Mouse (Mus musculus) MEL (cell line): ENCODE data around the gene Timm10b.

Experiments used
- ELF1 ChIP-seq: IDR thresholded peaks from 2 replicates; pipeline ENCODE4 v1.6.1; 2014; ENCODE audit warnings: low read depth, mild to moderate bottlenecking, inconsistent platforms, low read length, improper control_type of control experiment, moderate library complexity
- KAT2A ChIP-seq: conservative IDR thresholded peaks from 2 replicates; pipeline ENCODE4 v1.6.1; 2012; ENCODE audit warnings: low read depth, low read length, improper control_type of control experiment, inconsistent platforms
- MAFK ChIP-seq: IDR thresholded peaks from 2 replicates; pipeline ENCODE4 v1.6.1; 2011; ENCODE audit warnings: low read depth, mild to moderate bottlenecking, low read length, improper control_type of control experiment, borderline replicate concordance
- TBP ChIP-seq: IDR thresholded peaks from 2 replicates; pipeline ENCODE4 v1.8.0; 2011; ENCODE audit warnings: low read depth, low read length, improper control_type of control experiment
- TCF12 ChIP-seq: IDR thresholded peaks from 2 replicates; pipeline ENCODE4 v1.6.1; 2014; ENCODE audit warnings: low read depth, mild to moderate bottlenecking, inconsistent platforms, low read length, improper control_type of control experiment, moderate library complexity
- USF1 ChIP-seq: IDR thresholded peaks from 2 replicates; pipeline ENCODE4 v1.6.1; 2014; ENCODE audit warnings: low read depth, mild to moderate bottlenecking, inconsistent platforms, low read length, improper control_type of control experiment, moderate library complexity

DNA sequence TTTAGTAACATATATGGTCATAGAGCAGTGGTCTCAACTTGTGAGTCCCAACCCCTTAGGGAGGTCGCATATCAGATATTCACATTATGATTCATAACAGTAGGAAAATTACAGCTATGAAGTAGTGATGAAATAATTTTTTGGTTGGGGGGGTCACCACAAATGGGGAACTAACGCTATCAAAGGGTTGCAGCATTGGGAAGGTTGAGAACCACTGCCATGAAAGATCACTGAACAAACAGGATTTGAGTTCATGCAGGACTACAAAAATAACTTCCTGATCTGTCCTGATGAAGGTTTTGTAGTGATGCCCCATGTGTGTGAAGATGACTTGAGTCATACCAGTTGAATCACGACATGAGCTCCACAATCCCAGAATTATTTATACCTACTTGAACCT lies 31.4 kb upstream of the Timm10b start:
- no peak for TF ChIP-seq ELF1
- no peak for TF ChIP-seq TBP
- TF ChIP-seq TCF12: peak; percentile 80
- no peak for TF ChIP-seq USF1
- TF ChIP-seq KAT2A: no peak
- TF ChIP-seq MAFK: no peak
